Mouse (Mus musculus) spleen, adult 2 months (tissue): ENCODE measurements around the gene Zfp791.

Source experiments
- CTCF ChIP-seq: fragments of 200-500 bp; IDR thresholded peaks from 2 replicates; pipeline ENCODE4 v1.5.1; 2011; ENCODE audit warnings: mild to moderate bottlenecking, inconsistent platforms; ENCODE audit not compliant: insufficient read depth, insufficient read length, insufficient replicate concordance; ENCODE audit errors: extremely low read depth
- POLR2A ChIP-seq: fragments of 200-500 bp; IDR thresholded peaks from 2 replicates; pipeline ENCODE4 v1.6.1; 2011; ENCODE audit warnings: low read depth, low read length, inconsistent platforms

DNA sequence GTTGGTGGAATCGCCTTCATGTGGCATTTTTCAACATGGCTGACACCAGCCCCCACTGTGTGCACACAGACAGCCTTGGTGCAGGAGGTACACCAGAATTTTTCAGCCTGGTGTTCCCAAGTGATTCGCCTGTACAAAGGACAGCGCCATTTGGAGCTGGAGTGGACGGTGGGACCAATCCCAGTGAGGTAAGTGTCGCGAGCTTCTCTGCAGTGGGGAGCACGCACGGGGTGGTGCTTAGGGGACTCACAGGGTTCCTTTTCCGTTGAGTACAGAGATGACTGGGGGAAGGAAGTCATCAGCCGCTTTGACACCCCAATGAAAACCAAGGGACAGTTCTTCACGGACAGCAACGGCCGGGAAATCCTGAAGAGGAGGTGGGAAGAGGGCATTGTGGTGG is 27.8 kb downstream of the Zfp791 start:
- no peak for TF ChIP-seq CTCF
- TF ChIP-seq POLR2A: no peak
